Mouse (Mus musculus) embryonic fibroblast, embryonic 13.5 days (primary cell): ENCODE measurements around the gene Faim.

ENCODE experiments used
- CTCF ChIP-seq: IDR thresholded peaks from 2 replicates; pipeline ENCODE4 v1.5.1; 2011; ENCODE audit warnings: mild to moderate bottlenecking, control low read depth, low read length, moderate library complexity, borderline replicate concordance; ENCODE audit not compliant: insufficient read depth
- POLR2A ChIP-seq: IDR thresholded peaks from 2 replicates; pipeline ENCODE4 v1.6.1; 2011; ENCODE audit warnings: low read depth, mild to moderate bottlenecking, control low read depth, low read length, moderate library complexity

- no peak for TF ChIP-seq CTCF
- TF ChIP-seq POLR2A: no peak
These were observed 958 bp downstream of the Faim start for GRCm38 (mm10) chr9:98987131-98987530.
